Mouse (Mus musculus) fat pad, adult 2 months (tissue): ENCODE measurements around the gene Utrn.

Experiments
- DNase-seq: peaks from one replicate; pipeline ENCODE4 v3.0.0-alpha.2; 2011; ENCODE audit warnings: low read depth, low spot score; ENCODE audit errors: extremely low read depth

Gene Utrn

DNA sequence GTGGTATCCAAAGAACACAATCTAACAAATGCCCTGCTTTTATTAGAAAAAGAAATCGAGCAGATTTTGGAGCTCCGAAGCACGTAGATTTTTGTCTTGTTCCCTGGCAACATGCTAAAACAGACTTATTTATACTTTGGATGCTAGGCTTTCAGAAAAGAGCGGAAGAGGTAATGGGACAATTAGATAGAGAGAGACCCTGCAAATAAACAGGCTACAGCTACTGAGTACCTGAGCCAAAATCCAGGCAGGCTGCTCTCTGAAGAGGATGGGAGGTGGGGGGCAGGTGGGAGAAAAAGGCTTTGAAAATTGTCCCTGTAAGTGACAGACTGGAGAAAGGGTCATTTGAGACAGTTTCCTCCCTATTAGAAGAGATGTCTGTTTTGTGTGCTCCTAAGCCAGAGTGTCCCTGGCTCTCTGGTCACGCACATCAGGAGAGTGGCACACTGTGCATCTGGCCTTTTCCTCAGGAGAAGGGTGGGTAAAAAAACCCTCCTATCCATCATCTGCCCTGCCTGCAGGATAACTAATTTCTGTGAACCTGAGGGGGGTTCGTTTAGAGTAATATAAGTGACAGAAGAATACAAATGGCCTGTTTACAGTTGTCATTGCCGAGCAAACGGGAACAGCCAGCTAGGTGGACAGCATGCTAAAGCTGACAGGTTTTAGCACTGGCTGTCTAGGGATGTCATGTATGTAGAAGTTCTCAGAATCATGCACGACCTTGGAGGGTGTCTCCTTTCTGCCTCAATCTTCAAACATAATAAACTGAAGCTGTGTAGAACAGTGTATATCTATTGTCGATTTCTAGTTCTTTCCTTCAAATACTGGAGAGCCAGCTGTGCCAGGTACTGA lies 529.2 kb downstream of the Utrn start:
- no peak for DNase-seq

DNA sequence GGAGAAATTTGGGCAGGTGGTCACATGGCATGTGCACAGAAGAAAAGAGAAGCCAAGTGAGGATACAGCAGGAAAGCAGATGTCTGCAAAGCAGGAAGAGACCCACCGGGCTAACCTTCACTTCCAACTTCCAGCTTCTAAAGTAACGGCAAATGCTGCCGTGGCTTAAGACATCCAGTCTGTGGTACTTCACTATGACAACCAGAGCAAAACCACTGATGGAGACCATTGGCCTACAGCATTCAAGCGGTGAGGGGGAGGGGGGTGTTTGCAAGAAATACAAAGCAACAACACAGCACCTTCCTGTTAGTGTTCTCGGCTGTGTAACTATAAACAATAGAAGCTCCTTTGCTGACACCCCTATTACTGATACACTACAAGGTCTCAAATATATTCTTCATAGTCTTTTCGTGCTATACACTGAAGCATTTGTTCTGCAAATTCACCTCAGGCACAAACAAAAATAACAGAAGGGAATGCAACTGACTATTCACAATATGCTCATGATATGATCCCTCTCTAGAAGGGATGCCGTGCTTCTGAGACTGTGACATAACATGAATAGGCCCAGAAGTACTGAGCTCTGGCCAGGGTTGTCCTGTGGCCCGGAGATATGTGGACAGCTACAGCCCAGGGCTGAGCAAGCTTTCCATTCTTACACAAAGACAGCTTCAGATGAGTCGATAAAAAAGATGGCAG lies 530.0 kb downstream of the Utrn start:
- DNase-seq, result no peak
